Mouse (Mus musculus) liver, adult 2 months (tissue): Measurements from ENCODE around the gene Hoxd9. TPM values are rescaled to one million over a fixed set of nuclear protein-coding genes. Genes with fewer than 3 reads are reported as not detected.
A peak's percentile ranks its signal among the peaks of the same experiment; 100 is the strongest.

ENCODE experiments used
- DNase-seq: peaks from one replicate; pipeline ENCODE4 v3.0.0-alpha.2; 2011; ENCODE audit warnings: low read depth, low spot score; ENCODE audit errors: extremely low read depth
- H3K27ac ChIP-seq: fragments of 200-500 bp; replicated peaks from 2 replicates; pipeline ENCODE4 v1.5.1; 2012; ENCODE audit warnings: low read depth, mild to moderate bottlenecking, control low read depth, inconsistent platforms, low read length; ENCODE audit not compliant: insufficient read depth
- H3K27me3 ChIP-seq: fragments of 200-500 bp; 2 replicates; pipeline ENCODE4 v1.6.1; 2012; ENCODE audit warnings: mild to moderate bottlenecking, moderate library complexity, low read length, inconsistent platforms; ENCODE audit not compliant: control insufficient read depth, insufficient read depth
- H3K36me3 ChIP-seq: fragments of 200-500 bp; 2 replicates; pipeline ENCODE4 v1.6.1; 2012; ENCODE audit warnings: low read length, inconsistent platforms; ENCODE audit not compliant: control insufficient read depth, insufficient read depth
- H3K4me1 ChIP-seq: fragments of 200-500 bp; 2 replicates; pipeline ENCODE4 v1.6.1; 2011; ENCODE audit warnings: low read length; ENCODE audit not compliant: control insufficient read depth, insufficient read depth
- H3K4me3 ChIP-seq: fragments of 200-500 bp; 2 replicates; pipeline ENCODE4 v1.5.1; 2011; ENCODE audit warnings: low read depth, mild to moderate bottlenecking, control low read depth, low read length, moderate library complexity; ENCODE audit not compliant: insufficient read depth
- H3K79me2 ChIP-seq: fragments of 200-500 bp; 2 replicates; pipeline ENCODE4 v1.6.1; 2012; ENCODE audit warnings: inconsistent platforms, mild to moderate bottlenecking, low read length, moderate library complexity; ENCODE audit not compliant: control insufficient read depth, insufficient read depth
- H3K9ac ChIP-seq: fragments of 200-500 bp; 2 replicates; pipeline ENCODE4 v1.6.1; 2012; ENCODE audit warnings: low read depth, mild to moderate bottlenecking, control low read depth, inconsistent platforms, low read length
- CTCF ChIP-seq: fragments of 200-500 bp; IDR thresholded peaks from 2 replicates; pipeline ENCODE4 v1.5.1; 2011; ENCODE audit warnings: low read depth, low read length, control low read depth
- POLR2A ChIP-seq: fragments of 200-500 bp; IDR thresholded peaks from 2 replicates; pipeline ENCODE4 v1.6.1; 2011; ENCODE audit warnings: low read length, control low read depth; ENCODE audit not compliant: insufficient read depth; ENCODE audit errors: extremely low read depth
- WGBS: fragments of 180-500 bp; shearing (Covaris S2); methylation state at CpG from one replicate; pipeline ENCODE4 v1.1.7; 2018; 5-methylcytosine and 5-hydroxymethylcytosine counted together
- polyA plus RNA-seq: library from polyadenylated mRNA; depleted of rRNA; stranded (reverse); fragments of >200 nt; gene quantifications from 2 replicates; pipeline ENCODE4 v1.2.3, GENCODE M21; 2012
- total RNA-seq: library from RNA; depleted of rRNA; stranded (reverse); fragments of >200 nt; gene quantifications from 2 replicates; pipeline ENCODE4 v1.2.3, GENCODE M21; 2014

Gene Hoxd9
- total and polyA plus RNA-seq, 2 experiments: not detected

- Histone ChIP-seq H3K4me3 (no peak overlapping the region), H3K9ac (no peak overlapping the region), H3K36me3 (no peaks in the 10 kb centered on the region), H3K79me2 (no peaks in the 10 kb centered on the region), H3K4me1 (no peaks in the 10 kb centered on the region), H3K27ac (no peak overlapping the region), H3K27me3 (peaks cover 48% of the 10 kb centered on the region)
- WGBS: 12% methylated on average over 5 of the region's 5 CpGs
- no peak for DNase-seq
- TF ChIP-seq POLR2A: no peak
- no peak for TF ChIP-seq CTCF
Measured at GRCm38 (mm10) chr2:74709465-74710419, 12.2 kb downstream of the Hoxd9 start.

GRCm38 (mm10) chr2:74710929-74711543, 13.5 kb downstream of the Hoxd9 start:
- no peak overlapping the region for H3K4me3 ChIP-seq
- no peak for TF ChIP-seq POLR2A
- TF ChIP-seq CTCF: no peak
- 2% methylated on average over 16 of the region's 16 CpGs for WGBS
- H3K79me2 ChIP-seq: no peaks in the 10 kb centered on the region
- H3K27me3 ChIP-seq: peaks cover 40% of the 10 kb centered on the region; the same call in 1 of the 2 replicates
- DNase-seq: no peak
- no peaks in the 10 kb centered on the region for H3K4me1 ChIP-seq
- no peak overlapping the region for H3K9ac ChIP-seq
- no peaks in the 10 kb centered on the region for H3K36me3 ChIP-seq
- no peak overlapping the region for H3K27ac ChIP-seq

- Histone ChIP-seq H3K27ac (no peak within 1 kb of the TSS), H3K27me3 (peaks cover 36% of the 10 kb centered on the region; the same call in 1 of the 2 replicates), H3K4me3 (peak within 1 kb of the TSS; percentile 2; the same call in 1 of the 2 replicates), H3K79me2 (no peaks in the 10 kb centered on the region), H3K4me1 (no peaks in the 10 kb centered on the region), H3K9ac (no peak within 1 kb of the TSS), H3K36me3 (no peaks in the 10 kb centered on the region)
- WGBS: 3% methylated on average over 65 of the region's 65 CpGs
- TF ChIP-seq CTCF: no peak
- TF ChIP-seq POLR2A: no peak
- DNase-seq: no peak
Measured at GRCm38 (mm10) chr2:74711721-74712621, 14.4 kb downstream of the Hoxd9 start, which contains the start of the genes Hoxd3 and Hoxd4. Hoxd3 (plus strand) TSS chr2:74711927. Hoxd4 (plus strand) TSS chr2:74711929.

- Histone ChIP-seq H3K4me1 (no peaks in the 10 kb centered on the region), H3K4me3 (no peak overlapping the region), H3K36me3 (no peaks in the 10 kb centered on the region), H3K27ac (no peak overlapping the region), H3K9ac (no peak overlapping the region), H3K27me3 (peaks cover 30% of the 10 kb centered on the region; the same call in 1 of the 2 replicates), H3K79me2 (no peaks in the 10 kb centered on the region)
- TF ChIP-seq POLR2A (no peak), CTCF (no peak)
- WGBS: 14% methylated on average over 19 of the region's 19 CpGs
- DNase-seq: no peak
Measured at GRCm38 (mm10) chr2:74713239-74714150, 16.0 kb downstream of the Hoxd9 start.
